Mouse (Mus musculus): ENCODE measurements around the gene Galk1.
A peak's percentile ranks its signal among the peaks of the same experiment; 100 is the strongest.
"Not testable (repeated sequence)": the region's sequence is repeated elsewhere in the genome, so short reads cannot be mapped to it uniquely, and the experiment has no call there.

Gene Galk1

GRCm38 (mm10) chr11:116030898-116031845 is 18.7 kb upstream of the Galk1 start:
- DNase-seq (ENCODE audit: low read depth, low spot score) = no peak

DNA sequence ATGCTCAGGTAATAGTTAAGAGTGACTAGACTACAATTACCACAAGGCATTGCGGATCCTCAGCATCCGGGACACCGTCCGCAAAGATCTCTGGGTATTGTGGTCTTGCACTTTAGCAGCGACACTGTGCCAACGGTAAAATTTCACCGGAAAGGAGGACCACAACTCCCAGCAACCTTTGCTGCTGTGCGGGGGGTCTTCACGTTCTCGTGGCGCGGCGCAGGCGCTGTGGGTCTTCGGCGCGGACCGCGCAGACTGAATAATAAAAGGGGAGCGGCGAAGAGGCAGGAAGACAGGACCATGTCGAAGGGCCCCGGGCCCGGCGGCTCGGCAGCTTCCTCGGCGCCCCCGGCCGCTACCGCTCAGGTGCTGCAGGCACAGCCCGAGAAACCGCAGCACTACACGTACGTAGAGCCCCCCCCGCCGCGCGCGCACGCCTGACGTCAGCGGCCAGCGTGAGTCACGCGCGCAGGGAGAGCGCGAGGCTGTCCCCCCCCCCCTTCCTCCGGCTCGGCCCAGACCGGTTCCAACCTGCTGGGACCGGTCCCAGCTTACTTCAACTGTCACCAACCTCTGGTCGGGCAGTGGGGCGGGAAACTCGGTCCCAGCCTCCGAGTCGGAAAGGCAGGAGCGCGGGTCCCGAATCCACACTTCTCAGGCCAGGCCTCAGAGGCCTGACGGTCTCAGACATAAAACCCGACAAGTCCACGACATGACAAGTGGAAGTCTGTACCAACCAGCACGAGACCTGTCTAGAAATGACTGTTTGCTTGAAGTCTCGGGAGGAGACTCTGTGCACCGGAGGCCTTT is 17.8 kb upstream of the Galk1 start, which contains the start of gene Unk:
Gene Unk (plus strand): TSS at position 235 of the 810 bp plus-strand sequence.
- peak; percentile 98 for DNase-seq (ENCODE audit: low read depth, low spot score)

DNA sequence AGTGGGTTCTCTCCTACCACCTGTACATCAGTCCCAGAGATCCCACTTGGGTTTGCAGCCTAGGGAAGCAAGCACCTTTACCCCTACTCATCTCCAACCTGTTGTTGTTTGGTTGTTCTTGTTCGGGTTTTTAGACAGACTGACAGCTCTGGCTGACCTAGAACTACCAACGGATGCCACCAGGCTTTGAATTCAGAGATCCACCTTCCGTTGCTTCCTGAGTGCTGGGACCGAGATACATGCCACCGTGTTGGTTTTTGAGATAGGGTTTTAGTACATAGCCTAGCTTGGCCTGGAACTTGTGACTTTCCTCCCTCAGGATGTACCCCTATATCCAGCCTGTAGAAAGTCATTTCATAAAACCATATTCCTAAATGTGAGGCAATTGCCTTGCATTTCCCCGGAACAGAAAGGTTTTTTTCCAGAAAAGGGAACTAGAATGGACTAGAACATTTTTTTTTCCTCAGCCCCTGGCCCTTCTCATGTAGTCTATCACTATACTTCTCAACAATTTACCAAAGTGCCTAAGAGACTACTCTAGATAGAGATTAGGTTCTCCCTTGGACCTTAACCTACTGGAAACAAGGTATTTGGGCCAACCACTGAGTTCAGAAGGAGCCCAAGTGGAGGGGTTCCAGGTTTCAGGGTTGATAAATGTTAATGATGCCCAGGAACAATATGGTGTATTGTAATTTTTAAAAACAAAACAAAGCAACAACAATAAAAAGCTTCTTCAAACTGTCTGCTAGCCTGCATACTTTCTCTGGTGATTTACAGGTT is 16.8 kb upstream of the Galk1 start:
- DNase-seq (ENCODE audit: low read depth, low spot score) = no peak

GRCm38 (mm10) chr11:116028177-116028865 is 15.8 kb upstream of the Galk1 start:
- no peak for DNase-seq (ENCODE audit: low read depth, low spot score)

DNA sequence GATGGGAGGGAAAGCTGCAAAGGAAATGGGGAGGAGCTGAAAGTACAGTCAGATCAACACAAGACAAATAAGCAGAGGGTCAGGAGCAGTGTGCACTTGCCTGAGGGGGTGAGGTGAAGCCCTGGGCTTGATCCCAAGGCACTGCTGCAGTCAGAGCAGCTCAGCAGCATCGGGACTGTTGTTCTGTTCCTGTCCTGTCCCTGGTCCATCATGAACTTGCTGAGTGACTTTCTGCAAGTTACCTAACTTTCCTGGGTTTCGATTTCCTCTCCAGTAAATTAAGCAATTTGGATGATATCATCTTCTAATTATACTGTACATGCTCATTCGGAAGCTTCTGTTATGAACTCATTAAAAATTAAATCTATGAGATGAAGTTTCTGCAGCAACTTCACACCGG is 15.2 kb upstream of the Galk1 start, which contains the start of gene H3f3b:
Gene H3f3b (minus strand): TSS at position 207 of the 400 bp plus-strand sequence.
- DNase-seq (ENCODE audit: low read depth, low spot score) = no peak

GRCm38 (mm10) chr11:116025056-116025845 is 12.7 kb upstream of the Galk1 start:
- no peak for DNase-seq (ENCODE audit: low read depth, low spot score)

- peak; percentile 100 for DNase-seq (ENCODE audit: low read depth, low spot score)
Observed at GRCm38 (mm10) chr11:116024356-116024808, 11.9 kb upstream of the Galk1 start.

DNA sequence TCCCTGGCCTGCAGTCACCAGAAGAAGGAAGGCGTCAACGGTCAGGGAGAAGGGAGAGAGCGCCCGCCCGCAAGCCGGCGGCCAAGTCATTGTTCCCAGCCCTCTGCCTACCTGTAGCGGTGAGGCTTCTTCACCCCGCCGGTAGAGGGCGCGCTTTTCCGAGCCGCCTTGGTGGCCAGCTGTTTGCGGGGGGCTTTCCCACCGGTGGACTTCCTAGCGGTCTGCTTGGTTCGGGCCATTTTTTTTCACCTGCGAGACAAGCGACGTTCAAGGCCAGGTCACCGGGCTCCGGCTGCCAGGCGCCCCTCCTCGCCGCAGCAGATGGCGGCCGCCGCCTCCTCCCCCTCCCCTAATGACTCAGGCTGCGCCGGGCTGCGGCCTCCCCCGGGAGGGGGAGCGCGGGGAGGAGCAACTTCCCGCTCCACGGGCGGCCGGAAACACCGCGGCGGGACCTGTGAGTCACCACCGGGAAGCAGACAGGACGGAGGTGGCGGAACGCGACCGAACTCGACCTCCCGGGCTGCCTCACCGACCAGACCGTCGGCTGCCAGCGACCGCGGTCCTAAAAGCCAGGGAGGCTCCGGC is 11.3 kb upstream of the Galk1 start:
- peak; percentile 78 for DNase-seq (ENCODE audit: low read depth, low spot score)

DNA sequence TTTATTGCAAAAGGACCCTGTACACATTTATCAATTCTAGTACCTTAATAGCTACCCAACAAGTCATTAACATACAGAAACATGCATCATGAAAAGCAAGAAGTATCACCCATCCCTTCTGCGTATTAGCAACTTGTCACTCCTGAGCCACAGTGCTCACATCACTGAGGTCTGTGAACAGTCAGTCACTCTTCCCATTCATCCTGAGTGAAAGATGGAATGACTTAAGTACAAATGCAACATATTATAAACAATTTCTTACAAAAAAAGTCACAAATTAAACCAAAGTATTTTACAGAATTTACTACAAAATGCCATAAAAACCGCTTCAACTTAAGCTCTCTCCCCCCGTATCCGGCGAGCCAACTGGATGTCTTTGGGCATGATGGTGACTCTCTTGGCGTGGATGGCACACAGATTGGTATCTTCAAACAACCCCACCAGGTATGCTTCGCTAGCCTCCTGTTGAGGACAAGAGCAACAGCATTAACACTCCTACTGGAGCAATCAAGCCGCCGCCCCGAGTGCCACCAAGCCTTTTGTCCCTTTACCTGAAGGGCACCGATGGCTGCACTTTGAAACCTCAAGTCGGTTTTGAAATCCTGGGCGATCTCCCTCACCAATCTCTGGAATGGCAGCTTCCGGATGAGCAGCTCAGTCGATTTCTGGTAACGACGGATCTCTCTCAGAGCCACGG is 10.7 kb upstream of the Galk1 start:
- DNase-seq (ENCODE audit: low read depth, low spot score) = not testable (repeated sequence)

GRCm38 (mm10) chr11:116022256-116022780 is 9.8 kb upstream of the Galk1 start:
- DNase-seq (ENCODE audit: low read depth, low spot score) = no peak

- DNase-seq (ENCODE audit: low read depth, low spot score) = no peak
Observed at GRCm38 (mm10) chr11:116021328-116022220, 9.1 kb upstream of the Galk1 start.

DNA sequence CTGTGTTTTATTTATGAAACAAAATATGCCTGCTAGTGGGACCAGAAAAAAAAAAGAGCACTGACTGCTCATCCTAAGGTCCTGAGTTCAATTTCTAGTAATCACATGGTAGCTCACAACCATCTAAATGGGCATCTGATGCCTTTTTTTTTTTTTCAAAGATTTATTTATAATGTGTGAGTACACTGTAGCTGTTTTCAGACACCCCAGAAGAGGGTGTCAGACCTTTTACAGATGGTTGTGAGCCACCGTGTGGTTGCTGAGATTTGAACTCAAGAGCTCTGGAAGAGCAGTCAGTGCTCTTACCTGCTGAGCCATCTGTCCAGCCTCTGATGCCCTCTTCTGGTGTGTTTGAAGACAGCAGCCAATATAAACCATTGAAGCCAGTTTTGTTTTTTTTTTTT is 8.0 kb upstream of the Galk1 start:
- DNase-seq (ENCODE audit: low read depth, low spot score) = no peak

DNA sequence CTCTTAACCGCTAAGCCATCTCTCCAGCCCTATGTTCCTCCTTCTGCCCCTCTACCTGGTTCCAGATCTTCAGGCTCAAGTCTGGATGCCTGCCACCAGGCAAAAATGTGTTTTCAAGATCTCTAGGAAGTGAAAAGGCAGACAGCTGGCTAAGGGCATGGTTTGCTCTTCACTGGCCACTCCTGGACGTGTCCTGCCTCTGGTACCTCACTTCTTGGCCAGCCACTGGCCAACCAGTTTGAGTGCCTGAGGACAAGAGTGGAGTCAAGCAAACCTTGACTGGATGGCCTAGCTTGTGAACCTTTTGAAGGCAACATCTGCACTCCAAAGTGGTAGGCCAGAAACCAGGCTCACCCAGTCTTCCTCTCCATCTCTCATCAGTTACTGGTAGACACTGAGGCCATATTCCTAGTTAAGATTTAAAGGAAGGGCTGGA is 7.5 kb upstream of the Galk1 start:
- no peak for DNase-seq (ENCODE audit: low read depth, low spot score)

GRCm38 (mm10) chr11:116019360-116019791 is 6.9 kb upstream of the Galk1 start:
- no peak for DNase-seq (ENCODE audit: low read depth, low spot score)

DNA sequence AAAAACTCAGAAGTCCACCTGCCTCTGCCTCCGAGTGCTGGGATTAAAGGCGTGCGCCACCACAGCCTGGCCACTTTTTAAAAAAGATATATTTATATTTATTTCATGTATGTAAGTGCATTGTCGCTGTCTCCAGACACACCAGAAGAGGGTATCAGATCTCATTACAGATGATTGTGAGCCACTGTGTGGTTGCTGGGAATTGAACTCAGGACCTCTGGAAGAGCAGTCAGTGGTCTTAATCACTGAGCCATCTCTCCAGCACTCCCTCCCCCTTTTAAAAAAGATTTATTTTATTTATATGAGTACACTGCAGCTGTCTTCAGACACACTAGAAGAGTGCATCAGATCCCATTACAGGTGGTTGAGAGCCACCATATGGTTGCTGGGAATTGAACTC is 6.3 kb upstream of the Galk1 start:
- DNase-seq (ENCODE audit: low read depth, low spot score) = not testable (repeated sequence)

DNA sequence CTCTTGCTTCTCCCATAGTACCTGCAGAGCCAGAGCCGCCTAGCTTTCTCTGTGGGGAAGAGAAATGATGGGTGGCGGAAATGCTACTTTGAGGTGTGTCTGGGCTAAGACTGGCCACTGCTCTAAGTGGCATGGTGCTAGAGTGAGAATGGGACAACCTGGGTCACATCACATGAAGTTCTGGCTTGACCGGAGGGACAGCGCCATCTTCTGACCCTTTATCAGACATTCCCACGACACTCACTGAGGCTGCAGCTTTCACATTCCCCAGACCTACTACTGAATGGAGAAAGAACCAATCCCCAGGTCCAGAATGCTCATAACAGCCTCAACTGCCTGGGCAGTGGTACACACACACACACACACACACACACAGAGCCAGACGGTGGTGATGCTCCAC is 5.6 kb upstream of the Galk1 start:
- DNase-seq (ENCODE audit: low read depth, low spot score) = no peak

DNA sequence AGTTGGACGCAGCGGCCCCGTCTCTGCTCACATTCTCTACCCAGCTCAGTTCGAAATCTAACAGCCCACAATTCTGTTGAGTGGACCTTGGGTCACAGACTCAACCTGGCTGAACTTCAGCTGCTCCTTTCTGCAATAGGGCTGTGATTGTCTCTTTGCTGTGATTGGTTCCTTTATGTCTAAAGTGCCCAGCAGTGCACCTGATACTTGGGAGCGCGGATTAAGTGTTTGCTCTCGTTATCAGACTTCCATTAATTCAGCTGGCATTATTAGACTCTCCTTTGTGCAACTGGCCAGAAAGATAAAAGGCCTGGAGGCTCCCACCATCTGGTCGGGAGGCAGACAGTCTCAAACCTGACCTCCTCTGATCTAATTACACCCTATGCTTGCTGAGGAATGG is 2.3 kb upstream of the Galk1 start:
- DNase-seq (ENCODE audit: low read depth, low spot score) = no peak

Data from skeletal muscle tissue, adult 2 months (tissue).